Mouse (Mus musculus): ENCODE measurements around the gene Btbd3.

- no peak for TF ChIP-seq POLR2A (IDR thresholded peaks at IDR 0.05; ENCODE audit: borderline replicate concordance, extremely low read depth, low read depth, low read length)
- TF ChIP-seq CTCF (IDR thresholded peaks at IDR 0.05; ENCODE audit: insufficient read depth, low read length): no peak
These were observed 220.1 kb downstream of the Btbd3 start for GRCm38 (mm10) chr2:138476486-138476885.
